Mouse (Mus musculus): ENCODE results near the gene Abtb2.

DNA sequence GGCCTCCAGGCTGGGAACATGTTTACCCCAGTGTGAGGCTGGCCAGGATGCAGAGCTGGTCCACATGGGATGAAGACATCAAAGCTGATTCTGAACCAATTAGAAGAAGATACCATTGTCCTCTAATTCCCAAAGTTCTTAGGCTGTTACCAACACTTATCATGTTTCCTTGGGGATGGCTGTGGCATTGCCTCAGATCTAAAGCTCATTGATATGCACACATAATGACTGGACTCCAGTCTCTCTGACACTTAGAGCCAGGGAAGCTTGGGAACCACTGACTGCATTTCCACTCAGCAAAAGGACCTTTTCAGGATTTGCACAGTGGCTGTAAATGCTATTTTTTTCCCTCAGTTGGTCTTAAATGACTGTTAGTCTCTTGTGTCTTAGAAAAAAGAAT is 52.3 kb downstream of the Abtb2 start:
- TF ChIP-seq CTCF (IDR thresholded peaks at IDR 0.05; ENCODE audit: insufficient read depth, low read length) (no peak), POLR2A (IDR thresholded peaks at IDR 0.05; ENCODE audit: borderline replicate concordance, extremely low read depth, low read depth, low read length) (no peak)
